Mouse (Mus musculus): Measurements from ENCODE around the gene Sf3b2. TPM values are rescaled to one million over a fixed set of nuclear protein-coding genes. Genes with fewer than 3 reads are reported as not detected.

Gene Sf3b2
- polyA plus RNA-seq, 1 experiment from 2014 or later, result 211 TPM

Other genes starting within 250 kb of the Sf3b2 start
- 1.8 and 2.2 TPM in 2 replicates for gene Rin1, start 245.0 kb downstream of the Sf3b2 start, polyA plus RNA-seq (2015; fragmentation: Nextera tagmentation; extraction: Ambion mirVana)
- gene Cd248, start 227.4 kb downstream of the Sf3b2 start, polyA plus RNA-seq (2015; fragmentation: Nextera tagmentation; extraction: Ambion mirVana), result 21.1 and 23.4 TPM in 2 replicates
- 3.2 and 4.6 TPM in 2 replicates for gene Tmem151a, start 209.9 kb downstream of the Sf3b2 start, polyA plus RNA-seq (2015; fragmentation: Nextera tagmentation; extraction: Ambion mirVana)
- gene Yif1a, start 206.9 kb downstream of the Sf3b2 start, polyA plus RNA-seq (2015; fragmentation: Nextera tagmentation; extraction: Ambion mirVana), result 94.1 and 98.6 TPM in 2 replicates
- gene Cnih2, start 196.9 kb downstream of the Sf3b2 start, polyA plus RNA-seq (2015; fragmentation: Nextera tagmentation; extraction: Ambion mirVana), result 2.3 and 2.8 TPM in 2 replicates
- 227 and 233 TPM in 2 replicates for gene Rab1b, start 188.4 kb downstream of the Sf3b2 start, polyA plus RNA-seq (2015; fragmentation: Nextera tagmentation; extraction: Ambion mirVana)
- 19.3 and 22.7 TPM in 2 replicates for gene Klc2, start 176.9 kb downstream of the Sf3b2 start, polyA plus RNA-seq (2015; fragmentation: Nextera tagmentation; extraction: Ambion mirVana)
- 15.5 and 18.0 TPM in 2 replicates for gene Pacs1, start 22.3 kb downstream of the Sf3b2 start, polyA plus RNA-seq (2015; fragmentation: Nextera tagmentation; extraction: Ambion mirVana)
- 7.3 and 7.7 TPM in 2 replicates for gene Gal3st3, start 2.9 kb upstream of the Sf3b2 start, polyA plus RNA-seq (2015; fragmentation: Nextera tagmentation; extraction: Ambion mirVana)
- not detected in 2 replicates for gene Catsper1, start 40.3 kb upstream of the Sf3b2 start, polyA plus RNA-seq (2015; fragmentation: Nextera tagmentation; extraction: Ambion mirVana)
- gene Cst6, start 54.1 kb upstream of the Sf3b2 start, polyA plus RNA-seq (2015; fragmentation: Nextera tagmentation; extraction: Ambion mirVana), result 1.00 and 2.1 TPM in 2 replicates
- gene Eif1ad, start 71.3 kb upstream of the Sf3b2 start, polyA plus RNA-seq (2015; fragmentation: Nextera tagmentation; extraction: Ambion mirVana), result 44.5 and 45.2 TPM in 2 replicates
- 441 and 465 TPM in 2 replicates for gene Banf1, start 71.7 kb upstream of the Sf3b2 start, polyA plus RNA-seq (2015; fragmentation: Nextera tagmentation; extraction: Ambion mirVana)
- gene Sart1, start 93.2 kb upstream of the Sf3b2 start, polyA plus RNA-seq (2015; fragmentation: Nextera tagmentation; extraction: Ambion mirVana), result 49.6 and 54.7 TPM in 2 replicates
- 1.6 and 2.1 TPM in 2 replicates for gene Tsga10ip, start 107.1 kb upstream of the Sf3b2 start, polyA plus RNA-seq (2015; fragmentation: Nextera tagmentation; extraction: Ambion mirVana)
- 219 and 232 TPM in 2 replicates for gene Drap1, start 129.5 kb upstream of the Sf3b2 start, polyA plus RNA-seq (2015; fragmentation: Nextera tagmentation; extraction: Ambion mirVana)
- 34.6 and 41.8 TPM in 2 replicates for gene AI837181, start 129.7 kb upstream of the Sf3b2 start, polyA plus RNA-seq (2015; fragmentation: Nextera tagmentation; extraction: Ambion mirVana)
- 0.16 TPM in 1 of 2 replicates, not detected in the other for gene Fosl1, start 152.1 kb upstream of the Sf3b2 start, polyA plus RNA-seq (2015; fragmentation: Nextera tagmentation; extraction: Ambion mirVana)
- 7.6 and 8.0 TPM in 2 replicates for gene Ccdc85b, start 162.4 kb upstream of the Sf3b2 start, polyA plus RNA-seq (2015; fragmentation: Nextera tagmentation; extraction: Ambion mirVana)
- 108 TPM in 2 replicates for gene Fibp, start 165.2 kb upstream of the Sf3b2 start, polyA plus RNA-seq (2015; fragmentation: Nextera tagmentation; extraction: Ambion mirVana)
- 3.1 and 7.4 TPM in 2 replicates for gene Ctsw, start 173.1 kb upstream of the Sf3b2 start, polyA plus RNA-seq (2015; fragmentation: Nextera tagmentation; extraction: Ambion mirVana)
- gene Efemp2, start 178.5 kb upstream of the Sf3b2 start, polyA plus RNA-seq (2015; fragmentation: Nextera tagmentation; extraction: Ambion mirVana), result 62.7 and 76.1 TPM in 2 replicates
- 50.1 and 52.9 TPM in 2 replicates for gene Mus81, start 192.9 kb upstream of the Sf3b2 start, polyA plus RNA-seq (2015; fragmentation: Nextera tagmentation; extraction: Ambion mirVana)
- 1,696 and 1,829 TPM in 2 replicates for gene Cfl1, start 195.0 kb upstream of the Sf3b2 start, polyA plus RNA-seq (2015; fragmentation: Nextera tagmentation; extraction: Ambion mirVana)
- not detected in 2 replicates for gene 1700020D05Rik, start 208.3 kb upstream of the Sf3b2 start, polyA plus RNA-seq (2015; fragmentation: Nextera tagmentation; extraction: Ambion mirVana)
- gene Snx32, start 215.1 kb upstream of the Sf3b2 start, polyA plus RNA-seq (2015; fragmentation: Nextera tagmentation; extraction: Ambion mirVana), result 17.2 and 18.3 TPM in 2 replicates